Comparison of ENCODE assay signal across 8 mouse cellular contexts in the genomic region with DNA sequence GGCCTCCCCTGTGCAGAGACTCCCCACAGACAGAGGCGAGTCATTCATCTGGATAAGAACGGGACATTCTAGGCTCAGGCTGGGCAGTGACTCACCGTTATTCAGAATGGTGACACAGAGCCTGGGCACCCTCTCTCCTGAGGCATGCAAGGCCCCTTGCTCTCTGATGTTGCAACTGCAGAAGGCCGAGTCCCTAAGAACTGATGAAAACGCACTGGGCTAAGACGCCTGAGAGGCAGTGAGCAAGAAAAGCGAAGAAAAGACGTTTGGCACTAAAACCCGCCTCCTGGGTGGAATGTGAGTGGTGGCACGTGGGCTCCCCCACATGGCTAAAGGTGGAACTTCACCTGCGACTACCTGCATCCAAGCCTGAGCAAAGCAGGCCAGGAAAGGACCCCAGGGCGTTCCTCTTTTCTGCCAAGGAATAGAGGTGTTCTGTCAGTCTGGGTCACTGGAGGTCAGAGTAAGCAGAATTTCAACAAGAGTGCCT. TPM values are rescaled to one million over a fixed set of nuclear protein-coding genes. Genes with fewer than 3 reads are reported as not detected.
DNase-seq lines count a peak whose midpoint lies in the region; ATAC-seq and TF ChIP-seq lines count a peak whose summit lies in the region.

No protein-coding gene starts in this region.

- peak; percentile 71 for ATAC-seq in activated CD4-positive, CD25-positive, alpha-beta regulatory T cell, adult 4 months

- peaks cover 31% of the 10 kb centered on the region for H3K4me1 ChIP-seq in megakaryocyte, embryonic 14.5 days

- peak; percentile 71 to 90 for DNase-seq in cerebellum, postnatal 4 days (ENCODE audit: low spot score in 2 of 2)
- DNase-seq in gastrocnemius, adult 2 months = peak; percentile 81
- DNase-seq in hindlimb bud, embryonic 11.5 days (ENCODE audit: extremely low spot score, low read depth, low spot score) = peak; percentile 71
- peak; percentile 69 to 89 for DNase-seq in left cerebral cortex, adult 8-10 months (ENCODE audit: low spot score in 2 of 2)
- peak; percentile 86 to 90 for DNase-seq in right cerebral cortex, postnatal 10 days (ENCODE audit: low spot score in 2 of 2)
- peak; percentile 76 for DNase-seq in yolk sac, embryonic 10.5 days (ENCODE audit: low spot score)

- TF ChIP-seq CTCF in gastrocnemius, adult 2 months (IDR thresholded peaks at IDR 0.05) = peak; percentile 98; the same call in 1 of the 2 replicates

- no peaks in the 10 kb centered on the region for H3K9me3 ChIP-seq in megakaryocyte, embryonic 14.5 days

- H3K4me3 ChIP-seq in gastrocnemius, adult 2 months = peak overlapping the region; percentile 46
- H3K4me3 ChIP-seq in megakaryocyte, embryonic 14.5 days (replicated peaks) = peak overlapping the region; percentile 88

- intact Hi-C loops in gastrocnemius, adult 2 months (cut with DNase I) = loop anchor here (5.0 kb wide), 1 partner anchor 173 kb away; no protein-coding TSS in a partner anchor

- H3K27ac ChIP-seq in gastrocnemius, adult 2 months = peak overlapping the region; percentile 71

- peaks cover 10% of the 10 kb centered on the region for H3K27me3 ChIP-seq in megakaryocyte, embryonic 14.5 days (replicated peaks)

- H3K36me3 ChIP-seq in megakaryocyte, embryonic 14.5 days (replicated peaks; ENCODE audit: low read length) = peaks cover 46% of the 10 kb centered on the region

RNA-seq across cellular contexts. Expression of a gene that starts 25.0 kb away (rescaled TPM):
- 1 to 10 TPM; 4.0 to 6.3 TPM for polyA plus RNA-seq in activated CD4-positive, CD25-positive, alpha-beta regulatory T cell, adult 4 months (2017; shearing (Covaris generic))
- total RNA-seq in gastrocnemius, adult 2 months (2021) = 10 to 100 TPM in 1 of 2 experiments, 1 to 10 TPM in 1; 5.5 to 16.1 TPM
- 10 to 100 TPM; 21.6 to 30.4 (median 23.9) TPM for total RNA-seq in left cerebral cortex, adult 8-10 months (2022)
- polyA plus RNA-seq in megakaryocyte, embryonic 14.5 days (2012; ENCODE audit: insufficient read depth, low replicate concordance) = 0.75 TPM in 1 of 2 replicates, not detected in the other

RNA-seq across cellular contexts. Expression of a gene that starts 29.0 kb away (rescaled TPM):
- 1 to 10 TPM; 5.3 to 5.4 TPM for polyA plus RNA-seq in activated CD4-positive, CD25-positive, alpha-beta regulatory T cell, adult 4 months (2017; shearing (Covaris generic))
- total RNA-seq in gastrocnemius, adult 2 months (2021) = 100 to 1,000 TPM in 1 of 2 experiments, 10 to 100 TPM in 1; 41.6 to 104 TPM
- total RNA-seq in left cerebral cortex, adult 8-10 months (2022) = 10 to 100 TPM; 14.7 to 17.8 (median 16.3) TPM
- polyA plus RNA-seq in megakaryocyte, embryonic 14.5 days (2012; ENCODE audit: insufficient read depth, low replicate concordance) = 4.4 and 6.8 TPM in 2 replicates

Comparison
In these comparisons a context has a peak if more than half of its experiments do, and no peak if none do; other contexts are left out.
1. Peak in every context shown above with its lines: DNase-seq, ATAC-seq, H3K4me3 ChIP-seq and H3K27ac ChIP-seq.